Mouse (Mus musculus) embryonic facial prominence, embryonic 14.5 days (tissue): ENCODE measurements around the gene Lin9. TPM values are rescaled to one million over a fixed set of nuclear protein-coding genes. Genes with fewer than 3 reads are reported as not detected.
"Not testable (repeated sequence)": the region's sequence is repeated elsewhere in the genome, so short reads cannot be mapped to it uniquely, and the experiment has no call there.

ENCODE experiments used
- ATAC-seq: fragments of 200-750 bp; cut with Nextera tagmentation; 2 replicates; pipeline ENCODE4 v1.8.0; 2017; ENCODE audit warnings: low read depth, moderate number of reproducible peaks, moderate TSS enrichment
- DNase-seq: peaks from one replicate; pipeline ENCODE4 v3.0.0-alpha.2; 2015; ENCODE audit warnings: low spot score
- H3K27ac ChIP-seq: fragments of 300-500 bp; sonication (generic); replicated peaks from 2 replicates; pipeline ENCODE4 v1.5.1; 2014; ENCODE audit warnings: low read depth, mild to moderate bottlenecking, low read length, moderate library complexity
- H3K27me3 ChIP-seq: fragments of 300-500 bp; sonication (generic); replicated peaks from 2 replicates; pipeline ENCODE4 v1.6.1; 2014; ENCODE audit warnings: low read length; ENCODE audit not compliant: control insufficient read depth, insufficient read depth
- H3K36me3 ChIP-seq: fragments of 300-500 bp; sonication (generic); 2 replicates; pipeline ENCODE4 v1.6.1; 2014; ENCODE audit warnings: low read length, mixed read lengths; ENCODE audit not compliant: control insufficient read depth, insufficient read depth
- H3K4me1 ChIP-seq: fragments of 300-500 bp; sonication (generic); 2 replicates; pipeline ENCODE4 v1.6.1; 2014; ENCODE audit warnings: antibody characterized with exemption, low read length; ENCODE audit not compliant: control insufficient read depth, insufficient read depth
- H3K4me2 ChIP-seq: fragments of 300-500 bp; sonication (generic); 2 replicates; pipeline ENCODE4 v1.6.1; 2014; ENCODE audit warnings: low read depth, mild to moderate bottlenecking, low read length, moderate library complexity, mixed read lengths
- H3K4me3 ChIP-seq: fragments of 300-500 bp; sonication (generic); 2 replicates; pipeline ENCODE4 v1.5.1; 2014; ENCODE audit warnings: low read depth, mild to moderate bottlenecking, low read length
- H3K9ac ChIP-seq: fragments of 300-500 bp; sonication (generic); 2 replicates; pipeline ENCODE4 v1.6.1; 2014; ENCODE audit warnings: low read depth, mild to moderate bottlenecking, low read length, moderate library complexity, mixed read lengths
- H3K9me3 ChIP-seq: fragments of 300-500 bp; sonication (generic); 2 replicates; pipeline ENCODE4 v1.6.1; 2016; ENCODE audit warnings: low read length; ENCODE audit not compliant: control insufficient read depth
- WGBS: fragments of 180-500 bp; shearing (Covaris S2); extraction: QIAGEN DNeasy Blood & Tissue Kit; methylation state at CpG from one replicate; pipeline ENCODE4 v1.1.7; 2014; 5-methylcytosine and 5-hydroxymethylcytosine counted together
- polyA plus RNA-seq: library from polyadenylated mRNA; unstranded; fragments of >200 nt; fragmentation: Nextera tagmentation; extraction: Ambion mirVana; gene quantifications from 2 replicates; pipeline ENCODE4 v1.2.1, GENCODE M21; 2014

Gene Lin9
- polyA plus RNA-seq = 13.6 and 14.0 TPM in 2 replicates

- Histone ChIP-seq H3K4me1 (peaks cover 14% of the 10 kb centered on the region), H3K9me3 (no peaks in the 10 kb centered on the region), H3K27ac (peak within 1 kb of the TSS; percentile 95), H3K4me2 (peak within 1 kb of the TSS; percentile 72), H3K27me3 (no peaks in the 10 kb centered on the region), H3K36me3 (no peaks in the 10 kb centered on the region), H3K4me3 (peak within 1 kb of the TSS; percentile 98), H3K9ac (peak within 1 kb of the TSS; percentile 99)
- DNase-seq = peak; percentile 97
- WGBS = 0% methylated on average over 10 of the region's 47 CpGs
- ATAC-seq = peak; percentile 92
Observed at GRCm38 (mm10) chr1:180641137-180641517, at the start of gene Lin9. Gene Lin9 (plus strand): TSS chr1:180641150.

GRCm38 (mm10) chr1:180600578-180600977 is 40.4 kb upstream of the Lin9 start:
- Histone ChIP-seq H3K36me3 (peaks cover 78% of the 10 kb centered on the region), H3K27ac (no peak overlapping the region), H3K4me2 (no peak overlapping the region), H3K27me3 (no peaks in the 10 kb centered on the region), H3K9me3 (no peaks in the 10 kb centered on the region), H3K4me3 (no peak overlapping the region), H3K4me1 (no peaks in the 10 kb centered on the region), H3K9ac (no peak overlapping the region)
- WGBS = 89% methylated on average over 6 of the region's 6 CpGs
- DNase-seq (no peak), ATAC-seq (no peak)

GRCm38 (mm10) chr1:180601806-180602205 is 39.1 kb upstream of the Lin9 start:
- Histone ChIP-seq H3K9ac (no peak overlapping the region), H3K36me3 (peaks cover 66% of the 10 kb centered on the region), H3K4me3 (no peak overlapping the region), H3K4me2 (no peak overlapping the region), H3K27ac (no peak overlapping the region), H3K4me1 (no peaks in the 10 kb centered on the region), H3K9me3 (no peaks in the 10 kb centered on the region), H3K27me3 (no peaks in the 10 kb centered on the region)
- WGBS = 88% methylated on average over 6 of the region's 6 CpGs
- DNase-seq (no peak), ATAC-seq (no peak)

- ATAC-seq (peak; percentile 67; the same call in 1 of the 2 replicates), DNase-seq (peak; percentile 67)
- Histone ChIP-seq H3K4me2 (no peak overlapping the region), H3K27ac (0 out of 2 replicates have a peak overlapping the region, but pooled peaks have one; percentile 21), H3K27me3 (no peaks in the 10 kb centered on the region), H3K4me3 (no peak overlapping the region), H3K36me3 (peaks cover 38% of the 10 kb centered on the region), H3K9ac (no peak overlapping the region), H3K4me1 (no peaks in the 10 kb centered on the region), H3K9me3 (no peaks in the 10 kb centered on the region)
- 65% methylated on average over 4 of the region's 4 CpGs for WGBS
Observed at GRCm38 (mm10) chr1:180604579-180604978, 36.4 kb upstream of the Lin9 start.

- 67% methylated on average over 3 of the region's 3 CpGs for WGBS
- no peak overlapping the region for H3K4me3 ChIP-seq
- no peaks in the 10 kb centered on the region for H3K4me1 ChIP-seq
- H3K27ac ChIP-seq = no peak overlapping the region
- H3K27me3 ChIP-seq = no peaks in the 10 kb centered on the region
- no peak overlapping the region for H3K4me2 ChIP-seq
- peaks cover 23% of the 10 kb centered on the region for H3K36me3 ChIP-seq
- H3K9me3 ChIP-seq = no peaks in the 10 kb centered on the region
- H3K9ac ChIP-seq = no peak overlapping the region
- no peak for DNase-seq
- ATAC-seq = no peak
Observed at GRCm38 (mm10) chr1:180606106-180606505, 34.8 kb upstream of the Lin9 start.

DNA sequence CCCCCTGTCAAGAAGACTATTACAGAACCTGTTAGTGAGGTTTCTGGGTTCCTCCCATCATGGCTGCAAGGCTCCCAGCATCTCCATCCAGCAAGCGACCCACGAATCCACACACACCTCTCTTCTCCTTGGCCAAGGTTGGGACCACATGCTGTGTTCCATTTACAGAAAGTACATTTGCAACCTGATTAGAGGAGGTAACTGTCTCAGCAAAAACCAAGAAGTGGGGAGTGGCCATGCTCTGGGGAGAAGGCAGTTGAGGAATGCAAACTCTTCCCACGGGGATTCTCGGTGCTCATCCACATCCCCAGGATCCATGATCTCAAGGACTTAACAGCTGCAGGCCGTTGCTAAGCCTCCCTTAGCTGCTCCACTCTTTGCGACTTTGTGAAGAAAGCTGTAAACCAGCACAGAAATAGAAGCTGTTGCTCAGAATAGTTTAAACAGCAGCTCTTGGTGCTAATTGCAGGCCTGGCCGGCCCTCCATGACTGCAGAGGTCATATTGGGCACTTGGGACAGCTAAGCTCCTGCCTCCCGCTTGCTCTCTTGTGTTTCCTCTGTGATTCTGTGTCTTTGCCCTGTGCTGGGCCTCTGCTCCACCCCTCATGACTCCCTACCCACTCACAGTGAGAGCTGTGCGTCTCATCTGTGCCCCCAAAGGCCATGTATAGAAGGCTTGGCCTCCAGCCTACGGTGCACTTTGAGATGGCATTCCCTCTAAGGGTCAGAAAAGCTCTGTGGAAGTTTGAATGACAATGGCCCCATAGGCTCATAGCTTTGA is 34.0 kb upstream of the Lin9 start:
- H3K27me3 ChIP-seq = no peaks in the 10 kb centered on the region
- H3K36me3 ChIP-seq = peaks cover 14% of the 10 kb centered on the region
- DNase-seq (peak; percentile 41), ATAC-seq (peak; percentile 39; the same call in 1 of the 2 replicates)
- H3K9me3 ChIP-seq = 0 out of 2 replicates have a peak, but pooled peaks cover 6% of the 10 kb centered on the region
- H3K27ac ChIP-seq = no peak overlapping the region
- no peaks in the 10 kb centered on the region for H3K4me1 ChIP-seq
- WGBS = 76% methylated on average over 10 of the region's 10 CpGs
- H3K4me3 ChIP-seq = no peak overlapping the region
- H3K4me2 ChIP-seq = no peak overlapping the region
- H3K9ac ChIP-seq = no peak overlapping the region

- H3K9ac ChIP-seq = no peak overlapping the region
- ATAC-seq (no peak), DNase-seq (no peak)
- H3K4me3 ChIP-seq = no peak overlapping the region
- H3K27me3 ChIP-seq = no peaks in the 10 kb centered on the region
- H3K36me3 ChIP-seq = peaks cover 8% of the 10 kb centered on the region; the same call in 1 of the 2 replicates
- no peak overlapping the region for H3K27ac ChIP-seq
- H3K9me3 ChIP-seq = 0 out of 2 replicates have a peak, but pooled peaks cover 6% of the 10 kb centered on the region
- H3K4me1 ChIP-seq = no peaks in the 10 kb centered on the region
- H3K4me2 ChIP-seq = no peak overlapping the region
- 86% methylated on average over 2 of the region's 2 CpGs for WGBS
Observed at GRCm38 (mm10) chr1:180607578-180607879, 33.4 kb upstream of the Lin9 start.

DNA sequence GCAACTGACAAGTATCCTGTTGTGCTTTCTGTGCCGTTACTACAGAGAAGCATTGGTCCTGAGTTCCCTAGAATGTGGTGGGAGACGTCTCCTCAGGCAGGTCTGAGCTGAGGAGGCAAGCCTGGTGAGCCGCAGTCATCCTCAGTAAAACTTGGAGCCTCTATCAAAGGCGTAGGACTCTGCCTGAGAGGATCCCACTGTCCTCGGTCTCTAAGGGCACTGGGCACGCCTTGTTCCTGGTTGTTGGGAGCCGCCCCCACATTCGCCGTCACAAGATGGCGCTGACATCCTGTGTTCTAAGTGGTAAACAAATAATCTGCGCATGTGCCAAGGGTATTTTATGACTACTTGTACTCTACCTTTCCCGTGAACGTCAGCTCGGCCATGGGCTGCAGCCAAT is 29.1 kb upstream of the Lin9 start:
- not testable (repeated sequence) for H3K9ac ChIP-seq, H3K4me1 ChIP-seq, H3K4me2 ChIP-seq, H3K27ac ChIP-seq, H3K36me3 ChIP-seq, H3K27me3 ChIP-seq, H3K9me3 ChIP-seq, H3K4me3 ChIP-seq, ATAC-seq, DNase-seq
- 95% methylated on average over 10 of the region's 14 CpGs for WGBS

DNA sequence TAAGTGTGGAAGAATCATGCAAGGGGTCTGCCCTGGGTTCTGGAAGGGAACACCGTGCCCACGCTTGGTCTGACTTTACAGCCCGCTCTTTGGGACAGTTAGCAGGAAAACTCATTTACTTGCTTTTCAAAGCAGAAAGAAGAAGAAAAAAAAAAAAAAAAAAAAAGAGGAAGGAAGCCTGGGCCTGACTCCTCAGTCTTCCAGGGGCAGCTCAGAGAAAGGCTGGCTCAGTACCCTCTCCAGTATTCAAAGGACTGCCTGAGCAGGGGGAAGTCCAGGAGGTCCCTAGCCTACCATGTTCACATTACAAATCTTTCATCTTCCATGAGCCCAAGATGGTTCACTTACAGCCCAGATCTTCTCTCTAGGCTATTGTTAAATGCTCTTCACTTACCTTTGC is 24.2 kb upstream of the Lin9 start:
- Histone ChIP-seq H3K9ac (no peak overlapping the region), H3K27me3 (no peaks in the 10 kb centered on the region), H3K4me1 (no peaks in the 10 kb centered on the region), H3K36me3 (no peaks in the 10 kb centered on the region), H3K4me3 (no peak overlapping the region), H3K9me3 (0 out of 2 replicates have a peak, but pooled peaks cover 1% of the 10 kb centered on the region), H3K4me2 (no peak overlapping the region), H3K27ac (no peak overlapping the region)
- ATAC-seq (no peak), DNase-seq (no peak)
- 96% methylated on average over 3 of the region's 3 CpGs for WGBS
